Mouse (Mus musculus): ENCODE data around the gene Zfp772. TPM values are rescaled to one million over a fixed set of nuclear protein-coding genes. Genes with fewer than 3 reads are reported as not detected.
A peak's percentile ranks its signal among the peaks of the same experiment; 100 is the strongest.
"Not testable (repeated sequence)": the region's sequence is repeated elsewhere in the genome, so short reads cannot be mapped to it uniquely, and the experiment has no call there.

Gene Zfp772
- 9.1 and 10.3 TPM in 2 replicates for polyA plus RNA-seq (2014; fragmentation: Nextera tagmentation; extraction: Ambion mirVana)

DNA sequence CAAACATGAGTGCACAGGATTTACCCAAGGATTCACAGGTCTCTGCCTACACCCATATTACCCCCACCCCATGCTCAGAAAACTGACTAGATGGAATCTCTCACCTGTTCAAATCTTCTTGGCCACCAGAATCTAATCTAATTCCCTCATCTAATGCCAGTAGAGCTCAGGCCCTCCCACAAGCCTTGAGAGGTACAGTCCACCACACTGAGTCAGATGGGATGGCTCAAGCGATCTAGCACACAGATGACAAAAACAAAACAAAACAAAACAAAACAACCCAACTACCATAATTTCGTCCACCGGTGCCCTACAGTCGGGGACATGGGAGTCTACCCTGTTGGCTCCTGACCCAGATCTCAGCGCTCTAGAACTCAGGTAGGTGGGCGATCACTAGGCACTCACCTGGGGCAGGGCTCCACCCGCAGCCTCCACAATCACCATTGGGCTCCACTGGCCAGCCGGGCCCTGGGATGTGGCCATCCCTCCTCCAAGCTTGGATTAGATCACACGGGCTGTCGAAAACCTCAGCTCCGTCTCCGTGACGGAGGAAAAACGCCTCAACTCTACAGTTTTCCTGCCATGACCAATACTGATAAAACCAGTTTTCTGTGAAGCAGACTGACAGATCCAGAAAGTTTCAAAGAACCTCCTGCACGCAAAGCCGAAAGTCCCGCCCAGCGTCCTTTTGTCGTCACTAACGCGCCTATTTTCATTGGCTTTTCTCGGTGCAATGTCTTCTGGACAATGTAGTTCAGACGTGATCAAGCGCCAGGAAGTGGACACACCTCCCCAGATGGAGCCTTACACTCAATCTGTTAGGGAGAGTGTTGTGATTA lies at the start of gene Zfp772:
Gene Zfp772, minus strand, starts transcription at position 686 of the 839 bp plus-strand sequence.
- WGBS, result under 1% methylated on average over 24 of the region's 24 CpGs
- Histone ChIP-seq H3K36me3 (ENCODE audit: control insufficient read depth, insufficient read depth, low read length) (peaks cover 13% of the 10 kb centered on the region; the same call in 1 of the 2 replicates), H3K9ac (replicated peaks; ENCODE audit: low read length) (peak within 1 kb of the TSS; percentile 34; the same call in 1 of the 2 replicates), H3K4me3 (replicated peaks; ENCODE audit: low read depth, low read length) (peak within 1 kb of the TSS; percentile 42), H3K4me2 (ENCODE audit: low read length) (peak within 1 kb of the TSS; percentile 56)
- ATAC-seq (ENCODE audit: low FRiP score, low TSS enrichment); H3K27ac ChIP-seq (replicated peaks; ENCODE audit: low read depth, low read length); H3K27me3 ChIP-seq (ENCODE audit: control insufficient read depth, insufficient read depth, low read length); H3K9me3 ChIP-seq (ENCODE audit: control insufficient read depth, low read length); H3K4me1 ChIP-seq (ENCODE audit: control insufficient read depth, insufficient read depth, low read length): not testable (repeated sequence)
- DNase-seq, result peak; percentile 62

DNA sequence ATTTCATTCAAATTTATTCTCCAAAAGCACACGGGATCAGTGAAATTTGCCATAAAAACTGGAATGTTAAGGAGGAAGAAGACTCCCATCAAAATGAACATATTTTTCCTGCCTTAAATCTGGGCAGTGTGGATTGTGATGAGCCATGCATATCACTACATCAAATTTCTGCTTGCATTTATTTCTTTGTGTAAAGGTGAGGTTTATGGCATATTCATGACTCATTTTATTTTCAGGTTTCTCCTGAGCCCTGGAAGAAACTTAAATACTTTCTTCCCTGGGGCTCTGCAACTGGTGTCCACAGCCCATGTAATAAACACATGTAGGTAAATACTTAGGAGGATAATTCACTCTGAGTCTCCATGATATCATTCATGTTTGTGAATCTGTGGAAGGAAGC lies 37.4 kb upstream of the Zfp772 start, which contains the start of gene Vmn2r29:
Gene Vmn2r29, minus strand, starts transcription at position 101 of the 400 bp plus-strand sequence.
- no CpG with 5 or more reads among the region's 1 CpGs for WGBS
- not testable (repeated sequence) for H3K4me3 ChIP-seq (replicated peaks; ENCODE audit: low read depth, low read length); H3K9me3 ChIP-seq (ENCODE audit: control insufficient read depth, low read length); H3K4me2 ChIP-seq (ENCODE audit: low read length); H3K9ac ChIP-seq (replicated peaks; ENCODE audit: low read length); H3K27me3 ChIP-seq (ENCODE audit: control insufficient read depth, insufficient read depth, low read length); DNase-seq; H3K36me3 ChIP-seq (ENCODE audit: control insufficient read depth, insufficient read depth, low read length); ATAC-seq (ENCODE audit: low FRiP score, low TSS enrichment); H3K4me1 ChIP-seq (ENCODE audit: control insufficient read depth, insufficient read depth, low read length); H3K27ac ChIP-seq (replicated peaks; ENCODE audit: low read depth, low read length)

GRCm38 (mm10) chr7:7188191-7188942 lies 21.4 kb downstream of the Zfp772 start:
- H3K9ac ChIP-seq (replicated peaks; ENCODE audit: low read length), result no peak overlapping the region; the same call in 1 of the 2 replicates
- H3K36me3 ChIP-seq (ENCODE audit: control insufficient read depth, insufficient read depth, low read length), result peaks cover 2% of the 10 kb centered on the region; the same call in 1 of the 2 replicates
- DNase-seq (peak; percentile 86), ATAC-seq (ENCODE audit: low FRiP score, low TSS enrichment) (peak; percentile 95)
- no peaks in the 10 kb centered on the region for H3K27me3 ChIP-seq (ENCODE audit: control insufficient read depth, insufficient read depth, low read length)
- H3K27ac ChIP-seq (replicated peaks; ENCODE audit: low read depth, low read length), result no peak overlapping the region
- H3K4me2 ChIP-seq (ENCODE audit: low read length), result peak overlapping the region; percentile 40
- peak overlapping the region; percentile 43 for H3K4me3 ChIP-seq (replicated peaks; ENCODE audit: low read depth, low read length)
- 11% methylated on average over 18 of the region's 18 CpGs for WGBS
- H3K4me1 ChIP-seq (ENCODE audit: control insufficient read depth, insufficient read depth, low read length), result no peaks in the 10 kb centered on the region
- no peaks in the 10 kb centered on the region for H3K9me3 ChIP-seq (ENCODE audit: control insufficient read depth, low read length)

- H3K9me3 ChIP-seq (ENCODE audit: control insufficient read depth, low read length), result no peaks in the 10 kb centered on the region
- ATAC-seq (ENCODE audit: low FRiP score, low TSS enrichment), result peak; percentile 73
- H3K4me3 ChIP-seq (replicated peaks; ENCODE audit: low read depth, low read length), result peak overlapping the region; percentile 43
- WGBS, result 39% methylated on average over 13 of the region's 13 CpGs
- H3K36me3 ChIP-seq (ENCODE audit: control insufficient read depth, insufficient read depth, low read length), result peaks cover 9% of the 10 kb centered on the region
- no peak overlapping the region for H3K27ac ChIP-seq (replicated peaks; ENCODE audit: low read depth, low read length)
- no peaks in the 10 kb centered on the region for H3K4me1 ChIP-seq (ENCODE audit: control insufficient read depth, insufficient read depth, low read length)
- H3K9ac ChIP-seq (replicated peaks; ENCODE audit: low read length), result no peak overlapping the region; the same call in 1 of the 2 replicates
- H3K27me3 ChIP-seq (ENCODE audit: control insufficient read depth, insufficient read depth, low read length), result no peaks in the 10 kb centered on the region
- peak overlapping the region; percentile 40 for H3K4me2 ChIP-seq (ENCODE audit: low read length)
- DNase-seq, result no peak
Measured at GRCm38 (mm10) chr7:7187417-7188190, 22.2 kb downstream of the Zfp772 start.

GRCm38 (mm10) chr7:7185897-7186296 lies 23.9 kb downstream of the Zfp772 start:
- H3K9ac ChIP-seq (replicated peaks; ENCODE audit: low read length), result no peak overlapping the region
- no peak for ATAC-seq (ENCODE audit: low FRiP score, low TSS enrichment)

GRCm38 (mm10) chr7:7171227-7172147 lies 38.3 kb downstream of the Zfp772 start, which contains the start of gene Zfp418:
Gene Zfp418, plus strand, starts transcription at chr7:7171330.
- Histone ChIP-seq H3K4me3 (replicated peaks; ENCODE audit: low read depth, low read length) (peak within 1 kb of the TSS; percentile 54), H3K9ac (replicated peaks; ENCODE audit: low read length) (peak within 1 kb of the TSS; percentile 68), H3K36me3 (ENCODE audit: control insufficient read depth, insufficient read depth, low read length) (peaks cover 16% of the 10 kb centered on the region), H3K9me3 (ENCODE audit: control insufficient read depth, low read length) (no peaks in the 10 kb centered on the region), H3K4me2 (ENCODE audit: low read length) (peak within 1 kb of the TSS; percentile 71), H3K27ac (replicated peaks; ENCODE audit: low read depth, low read length) (peak within 1 kb of the TSS; percentile 58), H3K27me3 (ENCODE audit: control insufficient read depth, insufficient read depth, low read length) (no peaks in the 10 kb centered on the region), H3K4me1 (ENCODE audit: control insufficient read depth, insufficient read depth, low read length) (peaks cover 7% of the 10 kb centered on the region; the same call in 1 of the 2 replicates)
- ATAC-seq (ENCODE audit: low FRiP score, low TSS enrichment), result peak; percentile 96
- peak; percentile 89 for DNase-seq
- WGBS, result 2% methylated on average over 26 of the region's 26 CpGs

More at GRCm38 (mm10) chr7:7185897-7186296, 23.9 kb downstream of the Zfp772 start:
- Histone ChIP-seq H3K36me3 (ENCODE audit: control insufficient read depth, insufficient read depth, low read length) (peaks cover 26% of the 10 kb centered on the region), H3K4me3 (replicated peaks; ENCODE audit: low read depth, low read length) (no peak overlapping the region), H3K27ac (replicated peaks; ENCODE audit: low read depth, low read length) (no peak overlapping the region), H3K4me2 (ENCODE audit: low read length) (no peak overlapping the region), H3K4me1 (ENCODE audit: control insufficient read depth, insufficient read depth, low read length) (no peaks in the 10 kb centered on the region), H3K9me3 (ENCODE audit: control insufficient read depth, low read length) (no peaks in the 10 kb centered on the region), H3K27me3 (ENCODE audit: control insufficient read depth, insufficient read depth, low read length) (no peaks in the 10 kb centered on the region)
- WGBS, result 96% methylated on average over 1 of the region's 1 CpGs
- DNase-seq, result no peak
